Mouse (Mus musculus) hindlimb bud, embryonic 11.5 days (tissue): ENCODE data around the gene Ccser1.
"Not testable (repeated sequence)": the region's sequence is repeated elsewhere in the genome, so short reads cannot be mapped to it uniquely, and the experiment has no call there.

ENCODE experiments used
- DNase-seq: peaks from one replicate; pipeline ENCODE4 v3.0.0-alpha.2; 2012; ENCODE audit warnings: low read depth, low spot score; ENCODE audit errors: extremely low spot score

Gene Ccser1

GRCm38 (mm10) chr6:61976878-61977277 lies 796.8 kb downstream of the Ccser1 start:
- DNase-seq = no peak

GRCm38 (mm10) chr6:61978379-61978778 lies 798.3 kb downstream of the Ccser1 start:
- DNase-seq = no peak

GRCm38 (mm10) chr6:62014374-62014773 lies 834.2 kb downstream of the Ccser1 start:
- no peak for DNase-seq

GRCm38 (mm10) chr6:62044454-62044853 lies 864.3 kb downstream of the Ccser1 start:
- DNase-seq = no peak

- not testable (repeated sequence) for DNase-seq
Measured at GRCm38 (mm10) chr6:62045042-62045441, 864.9 kb downstream of the Ccser1 start.

GRCm38 (mm10) chr6:62055276-62055675 lies 875.2 kb downstream of the Ccser1 start:
- DNase-seq = no peak

- DNase-seq = no peak
Measured at GRCm38 (mm10) chr6:62066363-62067023, 886.4 kb downstream of the Ccser1 start.

GRCm38 (mm10) chr6:62067024-62067380 lies 886.9 kb downstream of the Ccser1 start:
- no peak for DNase-seq

GRCm38 (mm10) chr6:62105464-62105863 lies 925.3 kb downstream of the Ccser1 start:
- DNase-seq = no peak

- no peak for DNase-seq
Measured at GRCm38 (mm10) chr6:62132531-62132930, 952.4 kb downstream of the Ccser1 start.

GRCm38 (mm10) chr6:62160320-62160719 lies 980.2 kb downstream of the Ccser1 start:
- no peak for DNase-seq

GRCm38 (mm10) chr6:62162596-62162995 lies 982.5 kb downstream of the Ccser1 start:
- no peak for DNase-seq

- no peak for DNase-seq
Measured at GRCm38 (mm10) chr6:62163826-62164225, 983.7 kb downstream of the Ccser1 start.

GRCm38 (mm10) chr6:62196496-62197188 lies 1016.5 kb downstream of the Ccser1 start:
- no peak for DNase-seq

GRCm38 (mm10) chr6:62198768-62199167 lies 1018.6 kb downstream of the Ccser1 start:
- no peak for DNase-seq

GRCm38 (mm10) chr6:62205013-62205412 lies 1024.9 kb downstream of the Ccser1 start:
- no peak for DNase-seq

- DNase-seq = no peak
Measured at GRCm38 (mm10) chr6:62221856-62222255, 1041.7 kb downstream of the Ccser1 start.

- no peak for DNase-seq
Measured at GRCm38 (mm10) chr6:62263899-62264298, 1083.8 kb downstream of the Ccser1 start.

- DNase-seq = no peak
Measured at GRCm38 (mm10) chr6:62264525-62264924, 1084.4 kb downstream of the Ccser1 start.

- no peak for DNase-seq
Measured at GRCm38 (mm10) chr6:62281256-62281655, 1101.1 kb downstream of the Ccser1 start.

- DNase-seq = no peak
Measured at GRCm38 (mm10) chr6:62301576-62302312, 1121.6 kb downstream of the Ccser1 start.

- DNase-seq = no peak
Measured at GRCm38 (mm10) chr6:62318627-62319026, 1138.5 kb downstream of the Ccser1 start.
